Mouse (Mus musculus): ENCODE measurements around the gene Hoxb2. TPM values are rescaled to one million over a fixed set of nuclear protein-coding genes. Genes with fewer than 3 reads are reported as not detected.

Gene Hoxb2
- polyA plus RNA-seq, 1 experiment from 2014 or later, result 49.9 TPM

DNA sequence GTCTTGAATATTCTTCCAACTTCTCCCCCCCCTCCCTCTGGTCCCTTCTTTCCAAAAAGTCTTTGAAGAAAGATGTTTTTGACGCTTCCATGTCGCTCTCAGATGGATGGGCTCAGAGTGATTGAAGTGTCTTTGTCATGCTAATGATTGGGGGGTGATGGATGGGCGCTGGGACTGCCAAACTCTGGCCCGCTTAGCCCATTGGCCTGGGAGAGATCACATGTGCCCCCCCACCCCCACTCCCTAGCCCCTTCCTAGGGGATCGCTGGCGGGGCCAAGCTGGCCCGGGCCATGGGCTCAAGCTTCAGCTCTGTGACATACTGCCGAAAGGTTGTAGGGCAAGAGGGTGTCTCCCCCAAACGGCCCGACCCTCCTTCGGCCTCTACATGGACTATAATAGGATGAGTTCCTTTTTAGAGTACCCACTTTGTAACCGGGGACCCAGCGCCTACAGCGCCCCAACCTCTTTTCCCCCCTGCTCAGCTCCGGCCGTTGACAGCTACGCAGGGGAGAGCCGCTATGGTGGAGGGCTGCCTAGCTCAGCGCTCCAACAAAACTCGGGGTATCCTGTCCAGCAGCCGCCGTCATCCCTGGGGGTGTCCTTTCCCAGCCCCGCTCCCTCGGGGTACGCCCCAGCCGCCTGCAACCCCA, 15.2 kb downstream of the Hoxb2 start, which contains the start of gene Hoxb1:
TSS of gene Hoxb1 (plus strand) at position 312 of the 651 bp plus-strand sequence.
- H3K9me3 ChIP-seq (ENCODE audit: control insufficient read depth, low read length), result no peaks in the 10 kb centered on the region
- no peak within 1 kb of the TSS for H3K27ac ChIP-seq (ENCODE audit: low read depth, low read length)
- peaks cover 10% of the 10 kb centered on the region for H3K27me3 ChIP-seq (ENCODE audit: control insufficient read depth, insufficient read depth, low read length)
- H3K4me3 ChIP-seq (ENCODE audit: low read length), result peak within 1 kb of the TSS; percentile 22
- H3K4me1 ChIP-seq (ENCODE audit: control insufficient read depth, insufficient read depth, low read length), result peaks cover 29% of the 10 kb centered on the region; the same call in 1 of the 2 replicates
- peak within 1 kb of the TSS; percentile 0; the same call in 1 of the 2 replicates for H3K9ac ChIP-seq (ENCODE audit: low read depth, low read length)
- H3K36me3 ChIP-seq (ENCODE audit: control insufficient read depth, insufficient read depth, low read length), result no peaks in the 10 kb centered on the region
- ATAC-seq (ENCODE audit: low FRiP score, low TSS enrichment), result peak; percentile 20
- peak within 1 kb of the TSS; percentile 40 for H3K4me2 ChIP-seq (replicated peaks; ENCODE audit: low read depth, low read length)
- 11% methylated on average over 26 of the region's 26 CpGs for WGBS

DNA sequence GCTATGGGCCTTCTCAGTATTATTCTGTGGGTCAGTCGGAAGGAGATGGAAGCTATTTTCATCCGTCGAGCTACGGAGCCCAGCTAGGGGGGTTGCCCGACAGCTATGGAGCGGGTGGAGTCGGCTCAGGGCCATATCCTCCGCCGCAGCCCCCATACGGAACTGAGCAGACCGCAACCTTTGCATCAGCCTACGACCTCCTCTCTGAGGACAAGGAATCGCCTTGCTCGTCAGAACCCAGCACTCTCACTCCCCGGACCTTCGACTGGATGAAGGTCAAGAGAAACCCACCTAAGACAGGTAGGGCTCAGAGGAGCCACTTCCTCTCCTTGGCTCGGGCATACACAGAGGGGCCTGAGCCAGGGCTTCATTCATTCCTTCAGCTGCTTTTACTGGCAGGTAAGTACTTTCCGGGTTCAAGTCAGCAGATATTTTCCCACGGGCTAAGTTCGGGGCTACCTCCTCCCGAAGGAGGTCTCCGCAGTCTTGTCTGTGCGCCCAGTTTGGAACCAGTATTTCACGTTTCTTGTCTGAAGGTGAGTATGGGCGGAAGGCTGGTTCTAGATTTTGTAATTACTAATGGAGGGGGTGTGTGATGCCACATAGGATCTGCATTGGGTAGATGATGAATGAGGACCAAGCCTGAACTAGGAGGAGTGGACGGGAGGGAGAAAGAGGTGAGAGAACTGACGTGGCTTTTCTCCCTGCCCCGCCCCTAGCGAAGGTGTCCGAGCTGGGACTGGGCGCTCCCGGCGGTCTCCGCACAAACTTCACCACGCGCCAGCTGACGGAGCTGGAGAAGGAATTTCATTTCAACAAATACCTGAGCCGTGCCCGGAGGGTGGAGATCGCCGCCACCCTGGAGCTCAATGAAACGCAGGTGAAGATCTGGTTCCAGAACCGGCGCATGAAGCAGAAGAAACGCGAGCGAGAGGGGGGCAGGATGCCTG, 16.0 kb downstream of the Hoxb2 start:
- peaks cover 29% of the 10 kb centered on the region; the same call in 1 of the 2 replicates for H3K4me1 ChIP-seq (ENCODE audit: control insufficient read depth, insufficient read depth, low read length)
- H3K9ac ChIP-seq (ENCODE audit: low read depth, low read length), result peak overlapping the region; percentile 0; the same call in 1 of the 2 replicates
- peak; percentile 26 for ATAC-seq (ENCODE audit: low FRiP score, low TSS enrichment)
- H3K4me3 ChIP-seq (ENCODE audit: low read length), result peak overlapping the region; percentile 22
- peaks cover 10% of the 10 kb centered on the region for H3K27me3 ChIP-seq (ENCODE audit: control insufficient read depth, insufficient read depth, low read length)
- peak overlapping the region; percentile 40 for H3K4me2 ChIP-seq (replicated peaks; ENCODE audit: low read depth, low read length)
- H3K27ac ChIP-seq (ENCODE audit: low read depth, low read length), result no peak overlapping the region
- 2% methylated on average over 47 of the region's 47 CpGs for WGBS
- H3K36me3 ChIP-seq (ENCODE audit: control insufficient read depth, insufficient read depth, low read length), result no peaks in the 10 kb centered on the region
- H3K9me3 ChIP-seq (ENCODE audit: control insufficient read depth, low read length), result no peaks in the 10 kb centered on the region

GRCm38 (mm10) chr11:96367141-96367540, 16.8 kb downstream of the Hoxb2 start:
- no peaks in the 10 kb centered on the region for H3K36me3 ChIP-seq (ENCODE audit: control insufficient read depth, insufficient read depth, low read length)
- H3K4me3 ChIP-seq (ENCODE audit: low read length), result no peak overlapping the region
- H3K27me3 ChIP-seq (ENCODE audit: control insufficient read depth, insufficient read depth, low read length), result peaks cover 10% of the 10 kb centered on the region

GRCm38 (mm10) chr11:96368686-96369085, 18.4 kb downstream of the Hoxb2 start:
- Histone ChIP-seq H3K36me3 (ENCODE audit: control insufficient read depth, insufficient read depth, low read length) (no peaks in the 10 kb centered on the region), H3K4me2 (replicated peaks; ENCODE audit: low read depth, low read length) (no peak overlapping the region), H3K4me1 (ENCODE audit: control insufficient read depth, insufficient read depth, low read length) (peaks cover 37% of the 10 kb centered on the region), H3K9ac (ENCODE audit: low read depth, low read length) (no peak overlapping the region), H3K9me3 (ENCODE audit: control insufficient read depth, low read length) (no peaks in the 10 kb centered on the region), H3K27ac (ENCODE audit: low read depth, low read length) (no peak overlapping the region), H3K27me3 (ENCODE audit: control insufficient read depth, insufficient read depth, low read length) (peaks cover 10% of the 10 kb centered on the region), H3K4me3 (ENCODE audit: low read length) (no peak overlapping the region)
- no peak for ATAC-seq (ENCODE audit: low FRiP score, low TSS enrichment)
- 34% methylated on average over 5 of the region's 5 CpGs for WGBS

More at GRCm38 (mm10) chr11:96367141-96367540, 16.8 kb downstream of the Hoxb2 start:
- no peaks in the 10 kb centered on the region for H3K9me3 ChIP-seq (ENCODE audit: control insufficient read depth, low read length)
- H3K27ac ChIP-seq (ENCODE audit: low read depth, low read length), result no peak overlapping the region
- H3K4me1 ChIP-seq (ENCODE audit: control insufficient read depth, insufficient read depth, low read length), result peaks cover 35% of the 10 kb centered on the region
- WGBS, result 28% methylated on average over 6 of the region's 6 CpGs
- ATAC-seq (ENCODE audit: low FRiP score, low TSS enrichment), result no peak
- peak overlapping the region; percentile 40 for H3K4me2 ChIP-seq (replicated peaks; ENCODE audit: low read depth, low read length)
- H3K9ac ChIP-seq (ENCODE audit: low read depth, low read length), result no peak overlapping the region

DNA sequence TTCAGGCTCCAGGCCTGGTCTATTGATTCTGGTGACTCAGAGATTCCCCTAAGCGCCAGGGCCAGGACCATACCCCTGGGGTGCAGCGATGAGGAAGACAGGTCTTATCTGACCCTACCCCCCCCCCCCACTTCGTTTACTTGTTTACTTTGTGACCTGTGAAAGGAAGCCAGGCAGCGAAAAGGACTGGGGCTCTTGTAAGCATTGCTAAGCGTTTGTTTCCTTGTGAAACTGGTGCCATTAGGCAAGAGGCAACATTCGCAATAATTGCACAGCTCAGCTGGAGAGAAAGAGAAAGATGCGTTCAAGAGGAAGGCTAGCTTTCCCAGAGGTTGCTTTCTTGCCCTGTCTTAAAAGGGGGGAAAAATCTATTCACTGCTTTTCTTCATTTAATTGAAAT, 18.8 kb downstream of the Hoxb2 start:
- Histone ChIP-seq H3K27ac (ENCODE audit: low read depth, low read length) (no peak overlapping the region), H3K9me3 (ENCODE audit: control insufficient read depth, low read length) (no peaks in the 10 kb centered on the region), H3K4me1 (ENCODE audit: control insufficient read depth, insufficient read depth, low read length) (peaks cover 33% of the 10 kb centered on the region), H3K27me3 (ENCODE audit: control insufficient read depth, insufficient read depth, low read length) (peaks cover 10% of the 10 kb centered on the region), H3K9ac (ENCODE audit: low read depth, low read length) (no peak overlapping the region), H3K36me3 (ENCODE audit: control insufficient read depth, insufficient read depth, low read length) (no peaks in the 10 kb centered on the region), H3K4me2 (replicated peaks; ENCODE audit: low read depth, low read length) (no peak overlapping the region), H3K4me3 (ENCODE audit: low read length) (no peak overlapping the region)
- WGBS, result 61% methylated on average over 7 of the region's 7 CpGs
- ATAC-seq (ENCODE audit: low FRiP score, low TSS enrichment), result no peak

DNA sequence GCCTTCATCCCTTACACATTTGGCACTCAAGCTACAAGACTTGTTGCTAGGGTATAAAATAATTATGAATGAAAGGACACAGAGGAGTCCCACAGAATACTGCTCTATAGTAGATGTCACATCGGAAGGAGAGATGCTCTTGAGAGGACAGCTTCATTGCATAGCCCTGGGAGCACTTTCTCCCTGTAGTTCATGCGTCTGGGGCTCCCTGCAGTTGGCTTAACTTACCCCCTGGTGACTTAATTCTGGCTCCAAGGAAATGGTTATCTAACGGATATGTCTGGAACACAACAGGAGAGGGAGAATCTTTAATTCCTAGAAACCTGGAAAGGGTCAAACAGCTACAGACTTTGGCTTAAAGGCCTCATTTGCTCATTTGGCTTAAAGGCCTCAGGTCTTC, 21.4 kb downstream of the Hoxb2 start:
- Histone ChIP-seq H3K27me3 (ENCODE audit: control insufficient read depth, insufficient read depth, low read length) (peaks cover 4% of the 10 kb centered on the region), H3K9ac (ENCODE audit: low read depth, low read length) (no peak overlapping the region), H3K9me3 (ENCODE audit: control insufficient read depth, low read length) (no peaks in the 10 kb centered on the region), H3K36me3 (ENCODE audit: control insufficient read depth, insufficient read depth, low read length) (no peaks in the 10 kb centered on the region), H3K4me1 (ENCODE audit: control insufficient read depth, insufficient read depth, low read length) (peaks cover 18% of the 10 kb centered on the region), H3K27ac (ENCODE audit: low read depth, low read length) (peak overlapping the region; percentile 38; the same call in 1 of the 2 replicates), H3K4me2 (replicated peaks; ENCODE audit: low read depth, low read length) (no peak overlapping the region), H3K4me3 (ENCODE audit: low read length) (no peak overlapping the region)
- WGBS, result 40% methylated on average over 3 of the region's 3 CpGs
- no peak for ATAC-seq (ENCODE audit: low FRiP score, low TSS enrichment)

DNA sequence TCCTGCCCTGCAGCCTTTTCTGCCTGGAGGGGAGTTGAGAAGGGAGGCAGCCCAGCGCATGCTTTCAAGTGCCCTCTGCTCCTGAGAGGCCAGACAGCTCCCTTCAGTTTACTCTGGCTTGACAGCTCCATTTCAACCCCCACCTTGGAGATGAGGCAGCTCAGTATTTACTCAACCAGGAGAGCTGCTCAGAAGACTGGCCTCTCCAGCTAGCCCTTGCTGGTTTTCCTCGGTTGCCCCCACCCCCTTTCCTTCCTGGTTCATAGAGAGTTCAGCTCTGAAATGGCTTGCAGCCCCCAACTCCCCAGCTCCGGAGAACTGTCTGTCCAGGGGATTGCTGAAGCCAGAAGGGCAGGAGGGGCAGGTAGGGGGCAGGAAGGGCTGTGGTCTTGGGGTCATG, 22.2 kb downstream of the Hoxb2 start:
- peaks cover 17% of the 10 kb centered on the region for H3K4me1 ChIP-seq (ENCODE audit: control insufficient read depth, insufficient read depth, low read length)
- no peak overlapping the region; the same call in 1 of the 2 replicates for H3K4me2 ChIP-seq (replicated peaks; ENCODE audit: low read depth, low read length)
- H3K9ac ChIP-seq (ENCODE audit: low read depth, low read length), result no peak overlapping the region
- WGBS, result 9% methylated on average over 3 of the region's 3 CpGs
- H3K27ac ChIP-seq (ENCODE audit: low read depth, low read length), result no peak overlapping the region
- ATAC-seq (ENCODE audit: low FRiP score, low TSS enrichment), result peak; percentile 93
- no peaks in the 10 kb centered on the region for H3K9me3 ChIP-seq (ENCODE audit: control insufficient read depth, low read length)
- no peak overlapping the region for H3K4me3 ChIP-seq (ENCODE audit: low read length)
- no peaks in the 10 kb centered on the region; the same call in 1 of the 2 replicates for H3K27me3 ChIP-seq (ENCODE audit: control insufficient read depth, insufficient read depth, low read length)
- no peaks in the 10 kb centered on the region for H3K36me3 ChIP-seq (ENCODE audit: control insufficient read depth, insufficient read depth, low read length)

DNA sequence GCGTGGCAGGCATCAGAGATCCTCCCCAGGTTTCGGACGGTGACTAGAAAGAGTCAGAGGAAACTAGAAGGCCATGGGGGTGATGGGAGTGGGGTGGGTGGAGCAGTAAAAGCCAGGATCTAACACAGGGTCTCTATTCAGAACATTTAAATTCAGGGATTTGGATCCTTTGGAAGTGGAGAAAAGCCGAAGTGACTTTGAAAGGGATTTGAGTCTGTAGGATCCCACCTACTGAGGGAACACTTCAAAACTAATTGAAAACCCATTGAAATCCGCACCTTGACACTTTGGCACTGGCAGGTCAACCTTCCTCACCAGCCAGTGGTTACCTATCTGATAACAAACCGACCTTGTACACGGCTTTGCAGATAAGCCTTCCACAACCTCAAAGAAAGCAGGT, 24.5 kb downstream of the Hoxb2 start:
- H3K4me1 ChIP-seq (ENCODE audit: control insufficient read depth, insufficient read depth, low read length), result peaks cover 13% of the 10 kb centered on the region
- ATAC-seq (ENCODE audit: low FRiP score, low TSS enrichment), result no peak
- no peak overlapping the region for H3K9ac ChIP-seq (ENCODE audit: low read depth, low read length)
- no peaks in the 10 kb centered on the region for H3K27me3 ChIP-seq (ENCODE audit: control insufficient read depth, insufficient read depth, low read length)
- H3K27ac ChIP-seq (ENCODE audit: low read depth, low read length), result no peak overlapping the region
- H3K9me3 ChIP-seq (ENCODE audit: control insufficient read depth, low read length), result no peaks in the 10 kb centered on the region
- H3K4me3 ChIP-seq (ENCODE audit: low read length), result no peak overlapping the region
- H3K36me3 ChIP-seq (ENCODE audit: control insufficient read depth, insufficient read depth, low read length), result no peaks in the 10 kb centered on the region
- no peak overlapping the region for H3K4me2 ChIP-seq (replicated peaks; ENCODE audit: low read depth, low read length)
- 61% methylated on average over 7 of the region's 7 CpGs for WGBS
